Mouse (Mus musculus) layer of hippocampus, adult 2 months (tissue): Measurements from ENCODE around the gene Gm10282. TPM values are rescaled to one million over a fixed set of nuclear protein-coding genes. Genes with fewer than 3 reads are reported as not detected.

Experiments
- DNase-seq, 2 experiments: peaks; one replicate each; pipeline ENCODE4 v3.0.0; 2022; ENCODE audit warnings: low spot score in 2 of 2
- H3K27ac ChIP-seq: fragments of 200-600 bp; 2 replicates; pipeline ENCODE4 v1.8.1; 2022
- H3K4me3 ChIP-seq: fragments of 200-600 bp; 2 replicates; pipeline ENCODE4 v1.8.1; 2022; ENCODE audit warnings: mild to moderate bottlenecking
- CTCF ChIP-seq: fragments of 200-600 bp; conservative IDR thresholded peaks from 2 replicates; pipeline ENCODE4 v1.8.1; 2022; ENCODE audit warnings: antibody characterized with exemption, mild to moderate bottlenecking, moderate library complexity
- long read RNA-seq, 2 experiments: library from polyadenylated mRNA; stranded (forward); transcript quantifications; one replicate each; pipeline ENCODE4 v2.0.0; 2021; ENCODE audit warnings: borderline mapping rate in 2 of 2
- total RNA-seq, 2 experiments: library from RNA; stranded (reverse); gene quantifications; 2 replicates each; pipeline ENCODE4 v1.2.3; 2021

Gene Gm10282
- total RNA-seq = 1 to 10 TPM; 6.7 to 7.9 TPM
- long read RNA-seq, experiment 1 = 0 reads
- long read RNA-seq, experiment 2 = 0 reads

DNA sequence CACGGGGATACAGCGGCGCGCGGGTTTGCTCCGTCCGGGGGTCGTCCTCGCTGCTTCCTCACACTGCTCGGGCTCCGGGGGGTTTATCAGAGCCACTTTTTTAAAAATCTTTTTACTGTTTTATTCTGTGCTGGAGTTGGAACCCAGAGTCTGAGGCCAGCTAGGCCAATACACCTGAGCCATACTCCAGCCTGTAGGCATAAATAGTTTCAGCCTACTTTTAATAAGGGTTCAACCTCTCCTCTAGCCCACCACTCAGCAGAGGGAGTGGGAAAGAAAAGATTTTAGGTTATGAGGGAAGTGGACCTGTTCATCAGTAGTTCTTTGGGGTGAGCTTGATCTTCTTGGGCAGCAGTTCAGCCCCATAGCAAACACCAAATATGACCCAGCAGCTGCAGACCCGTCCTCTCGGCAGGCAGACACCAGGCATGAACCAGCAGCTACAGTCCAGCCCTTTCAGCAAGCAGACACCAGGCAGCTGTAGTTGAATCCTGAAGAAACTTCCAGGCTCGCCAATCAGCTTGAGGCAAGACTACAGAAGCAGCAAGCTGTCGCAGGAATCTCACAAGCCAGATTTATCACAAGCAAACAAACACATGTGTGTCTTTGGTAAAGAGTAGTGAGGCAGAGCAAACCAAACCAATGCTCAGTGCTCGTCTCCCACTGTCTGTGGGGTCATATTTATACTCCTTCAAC, at the start of gene Gm10282:
Gene Gm10282 (minus strand): TSS at position 51 of the 696 bp plus-strand sequence.
- no peak within 1 kb of the TSS for H3K4me3 ChIP-seq
- H3K27ac ChIP-seq = no peak within 1 kb of the TSS
- TF ChIP-seq CTCF = no peak
- no peak for DNase-seq

DNA sequence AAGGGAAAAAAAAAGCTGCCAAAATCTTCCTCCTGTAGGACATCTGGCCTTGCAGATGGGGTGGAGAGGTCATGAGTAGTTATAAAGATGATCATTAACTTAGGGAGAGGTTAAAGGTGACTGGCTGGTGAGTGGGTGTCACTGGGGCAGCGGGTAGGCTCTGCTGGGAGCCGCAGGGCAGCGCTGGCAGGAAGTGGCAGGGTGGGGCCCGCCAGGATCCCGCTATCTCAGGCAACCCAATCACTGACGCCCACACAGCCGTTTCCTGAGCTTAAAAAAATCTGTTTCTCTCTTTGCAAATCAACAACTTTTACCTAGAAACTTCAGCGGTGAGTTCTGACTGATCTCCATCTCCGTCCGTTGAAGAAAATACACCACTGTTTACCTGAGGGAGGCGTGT, 49.2 kb upstream of the Gm10282 start:
- Histone ChIP-seq H3K27ac (peak overlapping the region; percentile 68), H3K4me3 (no peak overlapping the region)
- no peak for TF ChIP-seq CTCF
- DNase-seq = no peak

DNA sequence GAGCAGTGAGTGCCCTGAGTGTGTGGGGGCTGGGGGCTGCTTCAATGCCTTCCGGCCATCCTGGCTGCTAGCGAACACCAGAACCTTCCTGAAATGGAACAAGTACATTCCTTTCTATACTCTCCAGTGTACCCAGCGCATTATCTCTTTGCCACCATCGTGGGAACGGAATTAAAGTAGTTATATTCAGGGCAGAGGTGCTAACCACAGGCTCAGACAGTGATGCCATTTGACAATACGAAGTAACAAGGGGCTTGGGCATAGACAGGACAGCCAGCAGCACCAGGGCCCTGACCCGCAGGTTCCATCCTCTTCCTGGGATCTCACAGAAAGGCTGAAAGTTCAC, 48.6 kb upstream of the Gm10282 start:
- H3K4me3 ChIP-seq = no peak overlapping the region
- no peak for DNase-seq
- no peak for TF ChIP-seq CTCF
- H3K27ac ChIP-seq = peak overlapping the region; percentile 68

DNA sequence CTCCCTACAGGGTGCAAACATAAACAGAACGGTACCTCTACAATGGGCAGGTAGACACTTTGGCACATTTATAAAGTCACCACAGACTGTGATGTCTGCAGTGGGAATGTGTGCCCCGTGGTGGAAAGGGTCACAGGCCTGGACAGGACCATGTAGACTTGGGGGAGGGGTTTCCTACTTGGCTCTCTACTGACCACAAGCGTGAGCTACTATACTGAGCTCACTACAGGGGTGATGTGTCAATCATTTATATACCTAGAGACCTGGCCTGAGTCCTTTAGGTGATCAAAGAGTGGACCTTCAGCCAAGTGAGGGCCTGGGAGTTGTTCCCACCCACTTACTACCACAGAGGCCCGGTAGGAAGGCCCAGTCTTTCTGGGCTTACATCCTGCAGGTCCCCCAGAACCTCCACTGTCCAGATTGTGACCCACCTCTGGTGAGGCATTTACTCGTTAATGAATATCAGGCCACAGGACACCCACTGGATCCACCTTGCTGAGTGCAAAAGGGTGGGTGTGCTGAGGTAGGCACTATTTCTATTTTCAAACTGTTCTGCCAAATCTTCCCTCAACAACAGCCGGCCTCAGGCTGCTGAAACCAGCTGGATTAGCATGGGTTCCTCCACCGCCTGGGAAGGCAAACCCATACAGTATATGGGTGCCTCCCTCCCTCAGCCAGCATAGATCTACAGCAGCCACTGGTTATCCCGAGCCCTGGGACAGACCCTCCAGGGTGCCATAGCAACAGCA, 48.1 kb upstream of the Gm10282 start:
- Histone ChIP-seq H3K4me3 (no peak overlapping the region), H3K27ac (peak overlapping the region; percentile 68)
- DNase-seq = no peak
- TF ChIP-seq CTCF = no peak

DNA sequence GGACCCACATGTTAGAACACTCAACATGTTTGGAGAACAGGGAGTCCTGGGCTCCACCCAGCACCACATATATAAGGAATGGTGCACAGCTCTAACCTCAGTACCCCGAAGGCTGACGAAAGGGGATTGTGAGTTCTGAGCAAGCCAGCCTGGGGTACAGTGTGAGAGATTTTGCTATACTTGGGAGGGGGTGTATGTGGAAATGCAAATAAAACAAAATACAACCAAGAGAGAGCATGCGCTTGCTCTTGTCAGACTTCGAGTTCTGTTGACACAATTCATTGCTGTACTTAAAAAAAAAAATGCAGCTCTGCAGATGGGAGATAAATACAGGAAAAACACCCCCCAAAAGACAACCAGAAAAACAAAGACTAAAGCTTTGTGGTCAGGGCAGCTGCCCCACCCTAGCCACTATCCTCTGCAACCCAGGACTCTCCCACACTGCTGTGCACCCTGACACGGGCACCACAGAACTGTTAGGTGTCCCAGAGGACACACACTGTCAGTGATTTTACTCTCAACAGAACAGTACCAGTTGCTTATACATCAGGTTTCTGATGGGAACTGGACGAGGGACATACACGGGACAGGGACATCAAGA, 46.4 kb upstream of the Gm10282 start:
- Histone ChIP-seq H3K27ac (no peak overlapping the region), H3K4me3 (no peak overlapping the region)
- TF ChIP-seq CTCF = no peak
- DNase-seq = no peak

DNA sequence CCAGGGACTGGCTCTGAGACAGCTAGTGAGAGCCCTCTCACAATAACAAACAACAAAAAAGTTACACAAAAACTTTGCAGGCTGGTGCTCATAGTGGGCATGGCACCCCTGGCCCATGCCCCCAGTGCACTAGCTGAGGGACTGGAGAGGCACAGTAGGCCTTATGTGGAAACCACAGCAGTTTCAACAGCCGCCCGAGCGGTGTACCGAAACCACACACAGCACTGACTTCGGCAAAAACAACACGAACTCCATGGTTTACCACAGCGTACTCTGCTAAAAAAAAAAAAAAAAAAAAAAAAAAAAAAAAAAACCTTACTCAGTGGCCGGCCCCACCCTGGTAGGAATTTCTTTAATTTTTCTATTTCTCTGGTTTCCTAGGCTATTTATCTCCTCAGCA, 45.7 kb upstream of the Gm10282 start:
- no peak for TF ChIP-seq CTCF
- Histone ChIP-seq H3K27ac (no peak overlapping the region), H3K4me3 (no peak overlapping the region)
- DNase-seq = no peak

DNA sequence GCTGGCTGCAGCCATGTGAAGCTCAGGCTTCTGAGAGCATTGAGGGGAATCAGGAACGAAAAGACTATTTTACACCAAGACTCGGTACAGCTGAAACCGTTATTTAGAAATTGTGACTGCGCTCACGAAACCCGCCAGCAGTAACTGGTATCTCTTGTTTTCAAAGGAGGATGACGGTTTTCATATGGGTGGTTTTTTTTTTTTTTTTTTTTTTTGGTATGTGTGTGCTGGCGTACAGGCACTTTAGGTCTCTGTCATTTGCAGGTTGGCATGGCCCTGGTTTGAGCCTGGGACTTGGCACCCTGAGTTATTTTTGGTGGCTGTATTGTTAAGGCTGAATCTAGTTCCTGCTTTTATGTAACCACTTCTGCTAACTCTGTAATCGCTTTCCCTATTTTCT, 44.8 kb upstream of the Gm10282 start:
- no peak for TF ChIP-seq CTCF
- DNase-seq = no peak
- H3K4me3 ChIP-seq = no peak overlapping the region
- peak overlapping the region; percentile 54 for H3K27ac ChIP-seq

DNA sequence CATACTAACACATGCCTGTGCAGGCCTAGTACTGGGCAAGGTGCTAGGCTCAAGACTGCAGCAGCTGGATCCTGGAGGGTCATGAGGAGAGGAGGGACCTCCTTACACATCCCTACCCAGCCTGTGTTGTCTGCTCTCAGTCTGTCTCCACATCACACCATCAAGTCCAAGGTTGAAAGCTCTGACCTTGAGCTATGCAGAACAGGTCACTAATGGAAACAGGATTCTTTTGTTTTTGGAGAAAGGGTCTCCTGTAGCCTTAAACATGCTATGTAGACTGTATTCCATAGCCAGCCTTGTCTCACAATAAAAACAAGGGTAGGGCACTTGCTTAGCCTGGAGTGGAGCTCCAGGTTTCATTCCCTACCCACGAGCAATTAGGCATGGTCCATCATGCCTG, 43.9 kb upstream of the Gm10282 start:
- Histone ChIP-seq H3K4me3 (no peak overlapping the region), H3K27ac (peak overlapping the region; percentile 54; the same call in 1 of the 2 replicates)
- DNase-seq = no peak
- TF ChIP-seq CTCF = no peak

DNA sequence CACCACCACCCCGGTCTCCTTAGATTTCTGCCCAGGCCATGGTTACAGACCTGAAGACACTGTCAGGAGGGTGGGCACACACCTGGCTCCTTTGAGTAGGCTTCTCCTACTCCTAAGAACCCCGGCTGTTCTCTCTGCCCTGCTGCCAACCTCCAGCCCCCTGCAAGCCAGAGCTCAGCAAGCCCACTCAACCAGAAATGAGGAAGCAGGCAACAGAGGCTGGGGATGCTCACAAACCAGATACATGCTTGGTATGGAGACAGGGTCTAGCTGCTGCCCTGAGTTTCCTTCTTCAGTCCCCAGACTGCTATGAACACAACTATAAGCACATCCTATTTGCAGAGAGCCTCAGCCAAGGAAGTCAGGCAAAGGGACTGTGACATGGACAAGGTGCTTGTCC, 43.1 kb upstream of the Gm10282 start:
- no peak for TF ChIP-seq CTCF
- H3K27ac ChIP-seq = no peak overlapping the region
- no peak for DNase-seq

DNA sequence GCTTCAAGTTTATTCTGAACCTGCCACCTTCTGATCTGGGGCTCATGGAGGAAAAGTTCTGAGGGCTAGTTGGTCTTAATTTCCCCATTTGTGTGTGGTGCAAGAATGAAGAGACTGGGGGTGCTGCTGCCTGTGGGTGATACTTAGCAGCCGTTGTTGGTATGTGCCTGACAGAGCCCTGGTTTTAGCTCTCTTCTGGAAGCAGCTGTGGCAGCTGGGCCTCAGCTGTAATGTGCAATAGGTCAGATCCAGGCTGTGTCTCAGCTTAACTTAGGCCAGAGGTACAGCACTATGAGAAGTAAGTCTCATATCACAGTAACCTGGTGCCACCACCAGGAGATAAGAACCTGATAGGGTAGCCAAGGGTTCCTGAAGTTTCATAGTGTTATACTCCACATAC, 42.5 kb upstream of the Gm10282 start:
- DNase-seq = no peak
- Histone ChIP-seq H3K4me3 (no peak overlapping the region), H3K27ac (no peak overlapping the region)
- no peak for TF ChIP-seq CTCF

More for the DNA sequence above, 43.1 kb upstream of the Gm10282 start:
- H3K4me3 ChIP-seq = no peak overlapping the region

DNA sequence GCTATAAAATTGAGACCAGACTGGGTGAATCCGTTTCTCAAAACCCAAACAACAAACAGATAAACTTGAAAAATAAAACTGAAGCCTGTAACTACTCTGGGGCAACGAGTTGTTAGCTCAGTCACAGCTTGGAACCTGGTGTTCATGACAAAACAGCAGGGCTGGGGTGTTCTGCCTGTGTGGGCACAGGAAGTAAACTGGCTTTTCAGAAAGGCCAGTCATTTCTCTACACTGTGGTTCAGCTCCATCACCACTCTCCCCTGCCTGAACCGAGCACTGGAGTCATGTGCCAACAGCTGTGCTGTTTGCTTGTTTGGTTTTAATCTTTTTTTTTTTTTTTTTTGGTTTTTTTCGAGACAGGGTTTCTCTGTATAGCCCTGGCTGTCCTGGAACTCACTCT, 38.7 kb upstream of the Gm10282 start:
- no peak for DNase-seq
- Histone ChIP-seq H3K27ac (peak overlapping the region; percentile 67; the same call in 1 of the 2 replicates), H3K4me3 (no peak overlapping the region)
- no peak for TF ChIP-seq CTCF

DNA sequence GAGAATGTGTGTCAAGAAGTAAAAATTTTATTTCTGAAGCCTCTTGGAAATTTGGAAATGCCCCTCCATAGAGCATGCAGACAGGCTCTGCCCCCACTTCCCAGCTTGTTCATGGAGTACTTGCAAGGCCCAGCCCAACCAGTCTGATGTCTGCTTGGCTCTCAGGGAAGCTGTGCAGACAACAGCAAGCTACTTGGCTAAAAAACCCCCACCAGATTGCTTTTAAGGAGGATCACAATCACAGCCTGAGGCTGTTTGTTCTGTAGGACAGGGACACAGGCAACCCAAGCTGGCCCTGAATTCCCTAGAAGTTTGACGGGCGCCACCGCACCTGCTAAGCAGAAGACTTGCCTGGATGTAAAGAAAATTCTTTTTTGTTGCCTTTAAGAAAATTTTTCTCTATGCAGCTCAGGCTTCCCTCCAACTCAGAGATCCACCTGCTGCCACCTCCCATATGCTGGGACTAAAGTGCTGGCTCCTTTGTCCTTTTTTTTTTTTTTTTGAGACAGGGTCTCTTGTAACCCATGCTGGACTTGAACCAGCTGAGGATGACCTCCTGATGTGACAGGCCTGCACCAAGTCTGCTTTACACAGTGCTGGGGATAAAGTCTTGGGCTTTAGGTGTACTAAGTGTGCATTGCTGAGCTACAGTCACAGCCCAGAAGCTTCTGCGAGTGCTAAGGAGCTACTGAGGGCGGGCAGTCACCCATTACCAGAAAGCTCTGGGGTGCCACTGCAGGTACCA, 37.7 kb upstream of the Gm10282 start:
- no peak for DNase-seq
- Histone ChIP-seq H3K27ac (peak overlapping the region; percentile 67), H3K4me3 (no peak overlapping the region)
- TF ChIP-seq CTCF = no peak

DNA sequence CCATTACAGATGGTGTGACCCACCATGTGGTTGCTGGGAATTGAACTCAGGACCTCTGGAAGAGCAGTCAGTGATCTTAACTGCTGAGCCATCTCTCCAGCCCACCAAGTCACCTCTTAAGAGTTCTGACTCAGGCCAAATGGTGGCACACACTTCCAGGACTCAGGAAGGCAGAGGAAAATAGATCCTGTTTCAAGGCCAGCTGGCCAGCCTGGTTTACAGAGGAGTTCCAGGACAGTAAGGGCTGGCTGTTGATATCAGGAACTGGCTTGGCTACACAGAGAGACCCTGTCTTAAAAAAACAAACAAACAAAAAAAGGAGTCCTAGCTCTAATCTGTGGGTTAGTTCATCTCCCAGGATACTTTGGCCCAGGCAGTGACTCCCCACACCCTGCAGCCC, 32.0 kb upstream of the Gm10282 start:
- DNase-seq = no peak
- TF ChIP-seq CTCF = no peak
- no peak overlapping the region for H3K4me3 ChIP-seq
- peak overlapping the region; percentile 5; the same call in 1 of the 2 replicates for H3K27ac ChIP-seq
